Mouse (Mus musculus) gastrocnemius, postnatal 25 days (tissue): ENCODE data around the gene Txlna. TPM values are rescaled to one million over a fixed set of nuclear protein-coding genes. Genes with fewer than 3 reads are reported as not detected.

Source experiments
- DNase-seq: peaks from one replicate; pipeline ENCODE4 v3.0.0; 2022
- total RNA-seq, 2 experiments: library from RNA; stranded (reverse); gene quantifications; 1 replicate in 1 of 2; 2 replicates in 1 of 2; pipeline ENCODE4 v1.2.3; 2021

Txlna gene
- total RNA-seq, 2 experiments from 2014 or later: 18.0 to 19.4 TPM

DNA sequence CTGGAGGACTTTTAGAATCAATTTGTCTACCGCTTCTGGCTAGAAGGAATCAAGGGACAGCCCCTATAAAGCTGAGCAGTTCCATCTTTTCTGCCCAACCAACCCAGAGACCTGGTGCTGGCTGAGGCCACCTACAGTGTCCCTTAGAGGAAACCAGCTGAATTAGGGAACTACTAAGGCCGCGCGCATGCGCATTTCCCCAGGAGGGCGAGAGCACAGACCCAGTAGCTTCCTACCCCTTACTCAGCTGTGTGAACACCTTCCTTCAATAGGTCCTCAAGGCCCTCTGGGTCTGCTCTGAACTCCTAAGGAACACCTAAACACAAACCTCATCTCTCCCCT, 15.9 kb downstream of the Txlna start:
- peak; percentile 41 for DNase-seq

DNA sequence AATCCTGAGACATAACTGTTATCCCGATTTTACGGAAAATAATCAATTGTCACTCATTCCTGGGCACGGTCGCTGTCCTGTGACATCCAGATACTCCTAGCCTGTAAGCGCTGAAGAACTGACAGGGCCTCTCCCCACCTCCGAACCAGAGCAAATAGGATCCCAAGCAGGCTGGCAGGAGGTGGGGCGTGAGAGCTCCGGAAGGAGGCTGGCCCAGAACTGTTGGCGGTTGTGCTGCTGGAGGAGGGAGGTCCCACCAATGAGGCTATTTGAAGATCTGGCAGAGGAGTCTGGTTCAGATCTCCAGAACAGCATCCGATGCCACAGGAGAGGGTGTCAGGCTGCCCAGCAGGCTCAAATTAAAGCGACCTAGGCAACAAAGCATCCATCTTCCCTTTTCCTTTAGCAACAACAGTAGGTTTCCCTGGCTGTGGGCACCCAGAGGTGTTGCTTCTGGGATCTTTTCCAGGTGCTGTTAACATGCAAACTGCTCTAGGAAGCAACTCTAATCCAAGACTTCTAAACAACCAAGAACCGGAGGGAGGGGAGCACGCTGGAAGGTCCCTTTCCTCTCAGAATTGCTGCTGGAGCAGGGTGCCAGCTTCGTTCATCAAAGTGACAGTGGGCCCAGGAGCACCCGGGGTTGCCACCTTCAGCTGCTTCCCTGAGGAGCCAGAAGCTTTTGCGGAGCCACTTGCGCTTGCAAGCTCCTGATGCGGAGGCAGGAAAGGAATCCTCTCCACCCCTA, 16.4 kb downstream of the Txlna start:
- DNase-seq: peak; percentile 93

DNA sequence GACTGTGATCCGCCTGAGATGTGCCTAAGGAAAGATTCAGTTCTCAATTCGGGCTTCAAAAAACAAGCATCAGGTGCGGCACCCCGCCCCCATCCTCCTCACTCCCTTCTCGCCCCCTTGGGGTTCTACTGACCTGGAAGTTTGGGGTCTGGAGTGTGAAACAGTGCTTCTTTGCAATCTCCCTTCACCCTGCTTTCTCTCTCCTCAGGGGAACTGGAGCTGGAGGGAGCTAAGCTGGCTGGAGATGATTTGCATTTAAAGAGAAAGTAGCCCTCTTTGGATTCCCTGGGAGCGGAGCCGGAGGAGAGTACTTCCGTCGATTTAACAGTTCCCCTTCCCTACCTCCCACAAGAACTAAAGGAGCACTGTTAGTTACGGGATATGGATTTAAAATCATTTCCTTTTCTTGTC, 17.2 kb downstream of the Txlna start, which contains the start of gene Ccdc28b:
Ccdc28b (minus strand) TSS at position 267 of the 411 bp plus-strand sequence.
- peak; percentile 37 for DNase-seq

DNA sequence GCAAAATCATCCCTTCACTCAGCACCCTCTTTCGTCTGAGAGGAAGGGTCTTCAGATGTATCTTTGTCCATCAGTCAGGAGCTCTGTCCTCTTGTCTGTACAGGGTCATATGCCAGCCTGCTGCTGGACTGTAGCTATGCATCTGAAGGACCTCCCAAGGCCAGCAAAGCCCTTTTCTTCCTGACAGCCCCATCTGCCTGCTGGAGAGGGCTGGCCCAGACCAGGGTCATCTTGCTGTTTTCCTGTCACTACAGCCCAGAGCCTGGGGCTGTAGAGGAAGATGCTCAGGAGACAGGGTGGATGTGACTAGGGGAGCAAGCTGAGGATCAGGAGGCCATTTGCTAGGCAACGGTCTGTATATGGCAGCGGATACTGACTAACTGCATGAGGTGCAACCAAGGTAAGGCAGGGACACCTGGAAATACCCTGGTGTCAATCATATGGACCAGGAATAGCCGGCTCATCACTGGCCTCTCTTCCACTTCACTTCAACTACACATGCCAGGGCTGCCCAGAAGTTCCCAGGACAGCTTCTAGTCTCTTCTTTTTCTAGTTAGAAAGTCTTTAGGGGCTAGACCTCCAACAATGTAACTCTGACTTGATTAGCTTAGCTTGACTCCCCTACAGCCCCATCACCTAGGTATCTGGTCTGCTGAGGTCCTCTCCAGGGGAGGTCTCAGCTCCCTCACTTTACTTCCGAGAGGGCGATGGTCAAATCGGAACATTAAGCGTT, 17.9 kb downstream of the Txlna start:
- DNase-seq: no peak

DNA sequence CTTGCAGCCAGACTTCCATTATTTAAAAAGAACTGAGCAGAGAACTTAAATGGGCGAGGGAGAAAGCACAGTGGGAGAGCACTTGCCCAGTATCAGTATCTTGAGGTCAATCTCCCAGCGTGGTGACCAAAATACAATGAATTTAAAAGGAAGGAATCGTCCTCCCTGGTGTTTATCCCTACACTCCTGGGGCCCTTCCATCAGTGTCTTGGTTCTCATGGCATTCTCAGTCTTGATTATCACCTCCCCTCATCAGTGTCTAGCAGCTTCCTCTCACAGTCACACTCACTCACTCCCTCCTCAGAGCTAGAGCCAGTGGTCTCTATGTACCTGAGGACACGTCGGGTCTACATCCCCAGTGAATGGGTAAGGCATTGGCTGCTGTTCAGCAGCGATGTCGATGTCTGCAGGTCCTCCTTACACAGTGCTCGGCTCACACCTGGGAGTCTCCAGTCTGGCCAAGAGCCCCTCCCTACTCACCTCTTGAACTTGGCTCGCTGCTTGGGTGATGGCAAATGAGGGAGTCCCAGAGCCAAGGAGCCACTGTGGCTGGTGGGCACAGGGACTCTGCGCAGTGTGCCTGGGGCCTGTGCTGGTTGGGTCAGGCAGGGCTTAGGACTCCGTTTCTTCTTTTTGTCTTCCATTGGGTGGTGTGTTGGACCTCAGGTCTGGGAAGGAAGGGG, 18.6 kb downstream of the Txlna start:
- DNase-seq: no peak

DNA sequence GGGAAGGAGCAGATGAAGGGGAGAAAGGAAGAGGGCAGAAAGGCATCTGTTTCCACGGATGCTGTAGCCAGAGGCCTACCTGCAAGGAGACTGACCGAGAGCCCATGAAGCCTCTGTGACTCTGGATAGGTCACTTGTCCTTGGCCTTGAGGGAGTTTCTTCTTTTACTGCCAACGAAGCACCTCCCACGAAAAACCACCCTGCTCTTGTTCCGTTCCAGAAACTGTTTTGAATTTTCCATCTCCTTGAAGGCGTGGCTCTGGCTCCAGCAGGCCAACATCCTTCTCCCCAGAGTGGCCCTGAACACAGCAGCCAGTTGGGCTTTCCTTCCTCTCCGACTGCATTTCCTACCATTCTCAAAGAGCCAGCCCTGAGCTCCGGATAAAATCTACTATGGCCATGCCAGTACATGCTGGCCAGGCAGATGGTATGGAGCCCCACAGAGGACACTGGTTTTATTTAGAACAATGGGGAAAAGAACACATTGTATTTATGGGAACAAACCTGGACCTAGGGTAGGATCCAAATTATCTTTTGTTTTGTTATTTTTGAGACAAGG, 19.5 kb downstream of the Txlna start:
- DNase-seq: peak; percentile 69

DNA sequence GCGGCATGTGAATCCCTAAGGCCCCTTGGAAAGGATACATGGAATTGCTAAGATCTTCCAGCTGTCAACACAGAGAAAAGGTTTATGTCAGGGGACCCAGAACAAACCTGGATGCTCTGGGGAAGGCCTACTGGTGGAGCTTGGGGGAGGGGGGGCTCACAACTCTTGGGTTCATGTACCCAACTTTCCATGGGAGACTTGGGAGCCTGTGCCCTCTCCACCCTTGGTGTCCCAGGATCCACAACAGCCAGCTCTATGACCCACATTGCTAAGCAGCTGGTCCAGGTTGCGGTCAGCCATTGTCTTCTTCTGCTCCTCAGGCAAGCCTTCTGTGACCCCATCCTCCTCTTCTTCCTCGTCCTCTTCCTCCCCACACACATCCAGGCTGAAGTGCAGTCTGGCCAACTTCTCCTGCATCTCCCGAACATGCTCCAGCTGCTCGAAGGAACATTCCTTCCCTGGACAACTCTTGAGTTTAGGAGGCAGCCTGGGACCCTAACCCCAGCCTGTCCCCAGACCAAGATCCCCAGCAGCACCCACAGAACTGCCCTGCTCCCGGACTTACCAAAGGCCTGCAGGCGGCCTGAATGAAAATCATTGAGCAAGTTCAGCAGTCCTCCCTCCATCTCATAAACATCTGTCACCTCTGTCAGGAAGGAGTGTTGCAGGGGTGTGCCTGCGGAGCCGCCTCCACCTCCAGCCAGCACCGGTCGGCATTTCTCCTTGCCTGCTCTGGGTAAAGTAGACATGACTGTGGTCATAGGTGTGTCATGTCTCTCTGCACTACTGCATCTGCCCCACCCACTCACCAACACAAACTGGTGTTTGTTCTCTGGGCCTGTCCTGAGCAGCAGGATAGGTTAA, 20.2 kb downstream of the Txlna start:
- DNase-seq: no peak

DNA sequence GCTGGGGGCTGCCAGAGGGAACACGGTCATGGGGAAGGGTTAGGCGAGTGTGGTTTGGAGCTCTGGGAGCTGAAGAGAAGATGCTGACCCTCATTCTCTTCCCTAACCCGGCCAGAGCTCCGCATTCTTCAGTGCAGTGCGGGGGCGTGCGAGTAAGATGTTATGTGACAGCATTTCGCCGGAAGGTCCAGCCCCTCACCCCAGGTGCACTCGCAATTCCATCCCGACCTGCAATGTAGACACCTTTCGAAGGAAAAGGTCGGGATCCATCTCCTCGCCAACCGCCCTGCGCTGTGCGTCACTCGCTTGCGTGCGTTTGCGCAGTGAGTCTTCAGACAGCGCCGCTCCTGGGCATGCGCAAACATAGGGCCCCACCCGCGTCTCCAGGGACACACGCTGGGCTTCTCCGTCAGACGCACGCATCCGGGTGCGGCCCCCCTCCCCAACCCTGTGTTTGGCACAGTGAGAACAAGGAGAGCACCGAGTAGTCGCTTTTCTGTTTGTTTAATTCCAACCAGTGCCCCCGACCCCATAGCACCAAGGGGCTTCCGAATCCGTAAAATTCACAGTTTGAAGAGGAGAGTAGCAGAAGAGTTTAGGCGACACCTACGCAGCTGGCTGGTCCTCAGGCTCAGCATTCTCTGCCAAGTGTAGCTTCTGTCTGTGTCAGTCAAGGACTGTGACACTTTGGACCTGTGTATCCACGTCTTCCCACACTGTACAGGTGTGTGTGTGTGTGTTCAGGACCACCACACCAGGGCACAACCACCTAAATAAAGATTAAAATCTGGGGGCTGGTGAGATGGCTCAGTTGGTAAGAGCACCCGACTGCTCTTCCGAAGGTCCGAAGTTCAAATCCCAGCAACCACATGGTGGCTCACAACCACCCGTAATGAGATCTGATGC, 21.8 kb downstream of the Txlna start, which contains the start of gene Iqcc:
Iqcc (minus strand) TSS at position 314 of the 906 bp plus-strand sequence.
- peak; percentile 96 for DNase-seq

DNA sequence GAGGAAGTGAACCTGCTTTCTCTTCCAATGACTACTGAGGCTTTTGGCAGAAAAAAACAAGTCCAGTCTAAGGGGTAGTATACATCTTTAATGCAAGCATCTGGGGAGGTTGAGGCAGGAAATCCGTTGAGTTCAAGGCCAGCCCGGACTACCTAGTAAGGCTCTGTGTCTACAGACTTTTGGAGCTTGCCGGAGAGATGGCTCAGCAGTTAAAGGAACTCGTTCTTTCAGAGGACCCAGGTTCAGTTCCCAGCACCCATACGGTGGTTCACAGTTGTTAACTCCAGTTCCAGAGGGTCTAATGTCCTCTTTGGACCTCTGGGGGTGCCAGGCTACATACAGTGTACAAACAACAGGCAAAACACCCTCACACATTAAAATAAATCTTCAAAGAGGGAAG, 22.8 kb downstream of the Txlna start:
- DNase-seq: no peak

DNA sequence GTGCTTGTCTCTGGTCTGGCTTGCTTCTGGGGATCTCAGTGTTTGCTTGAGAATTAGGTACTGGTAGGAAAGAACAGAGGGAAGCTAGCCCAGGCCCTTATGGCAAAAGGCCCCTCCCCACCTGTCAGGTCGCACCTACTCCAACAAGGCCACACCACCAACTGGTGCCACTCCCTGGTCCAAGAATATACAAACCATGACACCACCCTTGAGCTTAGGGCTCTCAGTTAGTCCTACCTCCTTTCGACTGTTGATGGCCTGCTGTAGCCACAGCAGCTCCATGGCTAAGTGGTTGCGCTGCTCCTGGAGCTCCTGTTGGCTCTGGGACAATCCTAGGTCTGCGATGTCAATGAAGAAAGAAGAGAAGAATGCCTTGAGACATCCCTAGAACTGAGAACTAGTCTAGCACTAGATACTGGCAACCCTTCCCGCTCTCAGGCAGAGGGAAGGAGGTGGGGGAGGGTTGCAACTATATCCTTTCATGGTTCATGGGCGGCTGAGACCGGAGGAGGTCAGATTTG, 23.7 kb downstream of the Txlna start:
- no peak for DNase-seq

DNA sequence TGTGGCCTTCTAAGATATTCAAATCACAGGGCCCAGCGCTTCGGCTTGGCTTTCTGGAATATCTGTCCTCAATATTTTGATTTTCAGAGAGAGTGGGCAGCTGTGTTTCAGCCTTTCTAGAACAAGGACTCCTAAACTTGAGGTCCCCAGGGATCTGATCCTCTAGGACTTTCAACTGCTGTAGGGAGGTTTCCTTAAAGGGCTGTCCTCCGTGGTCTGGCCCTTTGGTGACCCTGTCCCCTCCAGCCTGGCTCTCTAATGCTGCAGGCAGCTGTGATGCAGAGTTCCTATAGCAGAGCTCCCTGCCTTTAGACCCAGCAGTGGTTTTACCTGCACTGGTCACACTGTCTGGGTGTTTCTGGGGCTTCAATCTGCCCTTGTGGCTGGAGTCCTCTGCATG, 24.2 kb downstream of the Txlna start:
- DNase-seq: no peak

DNA sequence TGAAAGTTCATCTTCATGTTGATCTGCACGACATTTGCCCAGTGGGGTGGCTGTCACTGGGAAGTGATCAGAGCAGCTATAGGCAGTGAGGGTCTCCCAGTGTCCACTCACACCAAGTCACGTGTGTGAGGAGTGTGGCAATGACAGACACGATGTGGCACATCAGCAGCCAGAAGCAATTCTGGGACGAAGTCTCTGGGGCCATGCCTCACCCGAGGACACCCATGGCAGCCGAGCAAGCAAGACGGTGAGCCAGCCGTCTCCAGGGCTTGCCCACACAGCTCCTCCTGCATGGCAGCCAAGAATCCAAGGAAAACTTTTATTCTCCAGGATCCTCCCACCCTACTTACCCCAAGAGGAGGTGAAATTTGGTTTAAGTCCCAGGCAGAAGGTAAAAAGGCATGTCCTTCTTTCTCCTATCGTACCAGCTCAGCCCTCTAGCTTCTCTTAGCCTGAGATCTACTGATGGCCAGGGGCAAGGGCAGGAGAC, 25.0 kb downstream of the Txlna start:
- DNase-seq: no peak

DNA sequence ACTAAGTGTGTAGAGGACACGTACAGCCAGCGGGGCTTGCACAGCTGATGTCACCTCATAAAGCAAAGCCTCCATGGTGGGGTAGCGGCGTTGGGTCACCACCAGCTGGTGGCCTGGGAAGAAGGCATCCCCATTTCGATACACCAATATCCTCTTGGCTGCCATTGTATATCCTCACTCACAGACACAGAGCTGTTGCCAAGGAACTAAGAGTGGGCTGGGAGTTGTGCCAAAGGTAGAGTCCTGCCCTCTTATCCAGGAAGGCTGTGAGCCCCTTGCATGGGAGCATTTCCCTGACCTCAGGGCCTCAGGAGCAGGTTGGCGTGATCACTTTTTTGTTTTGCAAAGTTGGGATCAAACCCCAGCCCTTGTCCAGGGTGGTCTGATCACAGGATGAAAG, 26.8 kb downstream of the Txlna start, which contains the start of gene Dcdc2b:
Dcdc2b (minus strand) TSS at position 165 of the 400 bp plus-strand sequence.
- no peak for DNase-seq

DNA sequence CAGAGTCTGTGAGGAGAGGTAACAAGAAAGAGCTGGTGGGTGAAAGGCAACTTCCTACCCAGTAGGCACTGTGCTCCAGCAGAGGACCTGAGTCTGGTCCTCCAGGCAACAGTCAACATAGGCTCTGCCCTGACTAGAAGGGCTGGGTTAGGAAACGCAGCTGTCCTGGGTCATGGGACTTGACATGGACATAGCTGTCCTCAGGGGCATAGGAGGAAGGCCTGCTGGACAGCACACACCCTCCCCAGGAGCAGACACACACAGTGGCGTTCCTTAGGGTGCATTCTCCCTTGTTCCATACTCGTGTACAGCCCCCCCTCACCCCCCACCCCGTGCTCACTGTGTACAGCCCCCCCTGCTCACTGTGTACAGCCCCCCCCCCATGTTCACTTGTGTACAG, 30.4 kb downstream of the Txlna start:
- DNase-seq: no peak

DNA sequence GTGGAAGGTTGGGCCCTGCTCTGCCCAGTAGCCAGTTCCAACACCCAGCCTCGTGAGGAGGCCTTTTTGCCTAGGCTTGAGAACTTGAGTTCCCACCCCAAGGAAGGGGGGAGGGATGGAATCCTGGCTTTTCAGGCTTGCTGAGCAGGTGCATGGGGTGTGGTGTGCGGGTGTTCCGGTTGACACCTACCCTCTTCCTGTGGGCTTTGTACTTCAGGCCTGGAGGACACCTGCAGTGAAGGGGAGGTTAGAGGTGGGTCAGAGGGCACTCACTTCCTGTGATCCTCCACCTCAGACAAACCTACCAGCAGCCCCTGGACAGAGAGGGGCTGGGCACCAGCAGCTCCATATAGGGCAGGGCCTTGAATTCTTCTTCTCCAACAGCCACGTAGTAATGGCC, 30.8 kb downstream of the Txlna start:
- no peak for DNase-seq

DNA sequence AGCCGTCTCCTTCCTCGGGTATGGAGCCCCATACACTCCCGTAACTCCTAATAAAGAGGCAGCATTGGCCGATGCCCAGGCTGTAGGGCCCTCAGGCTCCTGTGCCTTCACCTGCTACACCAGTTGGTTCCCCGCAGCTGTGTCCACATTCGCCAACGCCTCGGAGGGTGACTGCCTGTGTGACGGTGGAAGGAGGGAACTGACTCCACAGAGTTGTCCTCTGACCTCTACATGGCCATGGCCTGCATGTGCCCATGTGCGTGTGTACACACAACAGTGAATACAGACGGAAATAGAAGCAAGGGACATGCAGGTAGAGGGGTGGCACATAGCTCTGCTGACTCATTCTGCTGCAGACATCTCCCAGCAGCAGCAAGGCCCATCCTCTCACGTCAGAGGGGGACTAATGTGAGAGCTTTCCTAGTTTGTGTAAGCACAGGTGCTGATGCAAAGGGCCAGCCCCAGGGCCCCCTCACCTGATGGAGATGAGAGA, 31.7 kb downstream of the Txlna start:
- no peak for DNase-seq

DNA sequence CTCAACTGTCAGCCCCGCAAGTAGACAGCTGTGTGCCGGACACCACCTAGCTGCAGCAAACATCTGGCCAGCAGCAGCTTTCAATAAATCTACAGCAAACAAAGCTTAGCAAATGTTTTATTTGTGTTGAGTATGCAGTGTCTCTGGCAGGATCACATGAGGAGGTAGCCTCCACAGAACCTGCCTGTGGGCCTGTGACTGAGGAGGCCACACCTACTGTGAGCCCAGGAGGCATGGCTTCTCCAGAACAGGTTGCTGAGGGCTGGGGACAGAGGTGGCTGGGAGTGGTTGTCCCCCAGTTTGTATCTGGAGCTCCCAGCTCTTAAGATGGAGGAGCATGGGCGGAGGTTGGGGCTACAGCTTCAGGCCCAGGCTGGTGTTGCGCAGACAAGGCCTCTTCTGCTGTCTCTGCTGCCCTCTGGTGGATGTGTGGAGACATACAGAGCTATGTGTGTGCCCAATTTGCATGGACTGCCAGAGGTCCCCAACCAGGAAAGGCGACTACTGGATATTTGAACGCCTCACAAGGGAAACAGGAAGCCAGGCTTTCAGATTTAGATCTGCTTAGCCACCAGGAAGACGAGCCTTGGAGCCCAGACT, 32.3 kb downstream of the Txlna start:
- peak; percentile 60 for DNase-seq

DNA sequence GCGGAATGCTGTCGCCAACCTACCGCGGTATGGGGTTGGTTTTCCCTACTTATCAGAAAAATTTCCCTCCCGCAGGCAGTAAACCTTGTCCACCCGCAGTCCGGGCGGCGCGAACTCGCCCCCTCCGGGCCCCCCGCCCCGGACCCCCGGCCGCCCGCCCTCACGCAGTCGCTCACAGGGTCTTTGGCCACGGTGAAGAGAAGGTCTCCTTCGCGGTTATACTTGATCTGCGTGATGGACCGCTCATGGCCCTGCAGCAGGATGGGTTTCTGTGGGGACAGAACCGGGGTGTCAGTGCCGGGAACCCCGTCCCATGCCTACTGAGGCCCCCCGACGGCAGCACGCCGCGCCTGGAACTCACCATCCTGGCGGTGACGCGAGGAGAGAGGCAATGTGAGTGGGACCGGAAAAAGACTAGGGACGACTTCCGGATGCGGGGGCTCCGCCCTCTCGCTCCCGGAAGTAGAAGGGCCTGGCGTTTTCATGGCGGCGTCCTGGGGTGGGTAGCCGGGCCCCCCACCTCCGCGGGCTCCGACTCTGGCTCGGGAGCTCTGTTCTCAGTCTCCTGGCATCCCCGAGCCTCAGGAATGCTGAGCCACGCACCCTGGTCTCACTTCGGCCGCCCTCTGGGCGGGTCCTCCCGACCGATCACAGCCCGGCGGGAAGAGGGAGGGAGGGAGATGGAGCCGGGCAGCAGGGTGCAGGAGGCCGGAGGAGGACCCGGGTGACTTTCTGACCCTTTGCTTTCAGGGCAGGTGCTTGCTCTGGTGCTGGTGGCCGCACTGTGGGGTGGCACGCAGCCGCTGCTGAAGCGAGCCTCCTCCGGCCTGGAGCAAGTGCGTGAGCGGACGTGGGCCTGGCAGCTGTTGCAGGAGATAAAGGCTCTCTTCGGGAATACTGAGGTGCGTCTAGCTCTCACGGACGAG, 40.4 kb downstream of the Txlna start, which contains the start of the genes Eif3i and Tmem234:
Eif3i (minus strand) TSS at position 416 of the 926 bp plus-strand sequence.
Tmem234 (plus strand) TSS at position 436 of the 926 bp plus-strand sequence.
- peak; percentile 84 for DNase-seq
